In genomic region chrX:12493216-12493615, GRCm38 (mm10) we compare ENCODE assay signal across 12 mouse cellular contexts.
A peak's percentile ranks its signal among the peaks of the same experiment; 100 is the strongest.
DNase-seq lines count a peak whose midpoint lies in the region; ATAC-seq lines count a peak whose summit lies in the region.
"Had no signal": no experiment of that assay in that cellular context is flagged by ENCODE, and none has a peak within 500 bp of the region (broad histone marks: within the 10 kb centered on the region; RNA-seq: fewer than 3 reads in every experiment).

No protein-coding gene starts in this region.

- H3K27me3 ChIP-seq in heart, embryonic 11.5 days (ENCODE audit: control insufficient read depth, insufficient read depth, low read length): peaks cover 2% of the 10 kb centered on the region; the same call in 1 of the 2 replicates
- H3K27me3 ChIP-seq in midbrain, embryonic 14.5 days (ENCODE audit: control insufficient read depth, insufficient read depth, low read length): no peaks in the 10 kb centered on the region
- H3K27me3 ChIP-seq in midbrain, embryonic 11.5 days (ENCODE audit: control insufficient read depth, insufficient read depth, low read length): no peaks in the 10 kb centered on the region; the same call in 1 of the 2 replicates
- no peaks in the 10 kb centered on the region for H3K27me3 ChIP-seq in midbrain, embryonic 15.5 days (replicated peaks)
- H3K27me3 ChIP-seq: liver, embryonic 15.5 days had no signal

- peak; percentile 18 to 19 for DNase-seq in heart, postnatal 10 days
- peak; percentile 34 for DNase-seq in midbrain, embryonic 14.5 days
- no peak for DNase-seq in midbrain, embryonic 11.5 days (ENCODE audit: low spot score, missing footprints)
- peak; percentile 64 for DNase-seq in adrenal gland, postnatal 10 days
- no peak for DNase-seq in cerebellum, adult 9-11 months
- DNase-seq: gastrocnemius, postnatal 36 days; right cerebral cortex, postnatal 25 days had no signal

- no peak overlapping the region for H3K9ac ChIP-seq in heart, embryonic 11.5 days (ENCODE audit: low read depth, low read length)
- no peak overlapping the region for H3K9ac ChIP-seq in midbrain, embryonic 14.5 days (replicated peaks; ENCODE audit: low read length)
- no peak overlapping the region for H3K9ac ChIP-seq in midbrain, embryonic 11.5 days (ENCODE audit: low read length)
- H3K9ac ChIP-seq in midbrain, embryonic 15.5 days: no peak overlapping the region
- H3K9ac ChIP-seq: liver, embryonic 15.5 days had no signal

- no peaks in the 10 kb centered on the region for H3K4me1 ChIP-seq in heart, embryonic 11.5 days (ENCODE audit: control insufficient read depth, insufficient read depth, low read length)
- peaks cover 4% of the 10 kb centered on the region; the same call in 1 of the 2 replicates for H3K4me1 ChIP-seq in midbrain, embryonic 14.5 days (ENCODE audit: control insufficient read depth, insufficient read depth, low read length)
- no peaks in the 10 kb centered on the region for H3K4me1 ChIP-seq in midbrain, embryonic 11.5 days (ENCODE audit: control insufficient read depth, insufficient read depth, low read length)
- no peaks in the 10 kb centered on the region for H3K4me1 ChIP-seq in midbrain, embryonic 15.5 days

- H3K36me3 ChIP-seq in heart, embryonic 11.5 days (ENCODE audit: control insufficient read depth, insufficient read depth, low read length): no peaks in the 10 kb centered on the region
- no peaks in the 10 kb centered on the region for H3K36me3 ChIP-seq in midbrain, embryonic 14.5 days (ENCODE audit: control insufficient read depth, insufficient read depth, low read length)
- H3K36me3 ChIP-seq in midbrain, embryonic 11.5 days (ENCODE audit: control insufficient read depth, insufficient read depth, low read length): no peaks in the 10 kb centered on the region
- H3K36me3 ChIP-seq in midbrain, embryonic 15.5 days (replicated peaks): no peaks in the 10 kb centered on the region
- H3K36me3 ChIP-seq: liver, embryonic 15.5 days had no signal

- no peak for ATAC-seq in heart, embryonic 11.5 days (replicated peaks; ENCODE audit: insufficient number of reproducible peaks, low FRiP score, low TSS enrichment)
- no peak for ATAC-seq in midbrain, embryonic 14.5 days (ENCODE audit: low FRiP score, low TSS enrichment)
- no peak for ATAC-seq in midbrain, embryonic 11.5 days (ENCODE audit: low FRiP score)
- ATAC-seq in midbrain, embryonic 15.5 days (replicated peaks): peak; percentile 50; the same call in 1 of the 2 replicates

- peaks cover 2% of the 10 kb centered on the region; the same call in 1 of the 2 replicates for H3K9me3 ChIP-seq in heart, embryonic 11.5 days (replicated peaks; ENCODE audit: control insufficient read depth, low read length)
- no peaks in the 10 kb centered on the region for H3K9me3 ChIP-seq in midbrain, embryonic 14.5 days (ENCODE audit: control insufficient read depth, low read length)
- H3K9me3 ChIP-seq in midbrain, embryonic 11.5 days (ENCODE audit: control insufficient read depth, low read length): no peaks in the 10 kb centered on the region
- H3K9me3 ChIP-seq in midbrain, embryonic 15.5 days: no peaks in the 10 kb centered on the region
- H3K9me3 ChIP-seq: liver, embryonic 15.5 days had no signal

- 43% methylated on average over 5 of the region's 5 CpGs for WGBS in heart, embryonic 11.5 days (ENCODE audit: insufficient replicate concordance)
- 35% methylated on average over 5 of the region's 5 CpGs for WGBS in midbrain, embryonic 14.5 days
- WGBS in midbrain, embryonic 11.5 days: 56% methylated on average over 5 of the region's 5 CpGs
- 46% methylated on average over 5 of the region's 5 CpGs for WGBS in midbrain, embryonic 15.5 days

- no peak overlapping the region for H3K27ac ChIP-seq in heart, embryonic 11.5 days (ENCODE audit: low read depth, low read length)
- no peak overlapping the region for H3K27ac ChIP-seq in midbrain, embryonic 14.5 days (replicated peaks; ENCODE audit: low read depth, low read length)
- H3K27ac ChIP-seq in midbrain, embryonic 11.5 days (ENCODE audit: low read depth, low read length): no peak overlapping the region
- no peak overlapping the region for H3K27ac ChIP-seq in midbrain, embryonic 15.5 days
- H3K27ac ChIP-seq: kidney, postnatal 0 days; left cerebral cortex, adult 2 months; liver, embryonic 15.5 days had no signal

- no peak overlapping the region for H3K4me2 ChIP-seq in heart, embryonic 11.5 days
- H3K4me2 ChIP-seq in midbrain, embryonic 14.5 days (ENCODE audit: low read length): no peak overlapping the region
- no peak overlapping the region for H3K4me2 ChIP-seq in midbrain, embryonic 11.5 days
- H3K4me2 ChIP-seq in midbrain, embryonic 15.5 days: no peak overlapping the region
- H3K4me2 ChIP-seq: liver, embryonic 15.5 days had no signal

- intact Hi-C loops in heart, postnatal 10 days (cut with DNase I): no loop called here

- H3K4me3 ChIP-seq in heart, embryonic 11.5 days (ENCODE audit: low read depth, low read length): no peak overlapping the region
- H3K4me3 ChIP-seq in midbrain, embryonic 14.5 days (replicated peaks; ENCODE audit: low read depth, low read length): no peak overlapping the region
- no peak overlapping the region for H3K4me3 ChIP-seq in midbrain, embryonic 11.5 days (ENCODE audit: low read depth, low read length)
- no peak overlapping the region for H3K4me3 ChIP-seq in midbrain, embryonic 15.5 days
- H3K4me3 ChIP-seq: left cerebral cortex, adult 2 months; liver, embryonic 15.5 days had no signal

Comparison
In these comparisons a context has a peak if more than half of its experiments do, and no peak if none do; other contexts are left out.
1. DNase-seq: peak in heart, postnatal 10 days (2 of 2), midbrain, embryonic 14.5 days (single experiment) and adrenal gland, postnatal 10 days (single experiment); none in midbrain, embryonic 11.5 days (single experiment) and cerebellum, adult 9-11 months (single experiment).